12 mouse cellular contexts compared by ENCODE assay signal in genomic region chr15:69336491-69336890, GRCm38 (mm10).
"Had no signal": no experiment of that assay in that cellular context is flagged by ENCODE, and none has a peak within 500 bp of the region (broad histone marks: within the 10 kb centered on the region; RNA-seq: fewer than 3 reads in every experiment).

No protein-coding gene starts in this region.

- H3K27ac ChIP-seq: liver, embryonic 13.5 days; macrophage; midbrain, embryonic 12.5 days; stomach, postnatal 0 days had no signal

- H3K36me3 ChIP-seq: liver, embryonic 13.5 days; midbrain, embryonic 12.5 days had no signal

- ATAC-seq: midbrain, embryonic 16.5 days had no signal

- H3K27me3 ChIP-seq: liver, embryonic 13.5 days; midbrain, embryonic 12.5 days had no signal

- H3K4me3 ChIP-seq: liver, embryonic 13.5 days; midbrain, embryonic 12.5 days had no signal

- H3K4me1 ChIP-seq: liver, embryonic 13.5 days; midbrain, embryonic 12.5 days had no signal

- DNase-seq: kidney, adult 9 months; kidney, postnatal 14 days; kidney, postnatal 4 days; liver, embryonic 13.5 days; lung, adult 2 months; thymus, adult 2 months; thymus, postnatal 14 days; thymus, postnatal 4 days had no signal

- H3K9me3 ChIP-seq: liver, embryonic 13.5 days; midbrain, embryonic 12.5 days had no signal

- H3K4me2 ChIP-seq: liver, embryonic 13.5 days; midbrain, embryonic 12.5 days had no signal

- H3K9ac ChIP-seq: liver, embryonic 13.5 days; midbrain, embryonic 12.5 days had no signal
